Mouse (Mus musculus) G1E (cell line): ENCODE measurements at regions not wholly inside any gene's neighbourhood (a gene's known extent, or its start where the extent isn't known, plus 50 kb on each side); places are given as distances from the start of the nearest gene placed in this dataset.

Experiments
- CTCF ChIP-seq: IDR thresholded peaks from 2 replicates; pipeline ENCODE4 v1.5.1; 2012; ENCODE audit warnings: low read depth, low read length, inconsistent platforms, mixed read lengths
- GATA1 ChIP-seq: IDR thresholded peaks from 2 replicates; pipeline ENCODE4 v1.6.1; 2012; ENCODE audit warnings: borderline replicate concordance, low read length, inconsistent platforms, mixed read lengths
- POLR2AphosphoS5 ChIP-seq: IDR thresholded peaks from 2 replicates; pipeline ENCODE4 v1.6.1; 2012; ENCODE audit warnings: low read depth, low read length, inconsistent platforms; ENCODE audit not compliant: insufficient replicate concordance

DNA sequence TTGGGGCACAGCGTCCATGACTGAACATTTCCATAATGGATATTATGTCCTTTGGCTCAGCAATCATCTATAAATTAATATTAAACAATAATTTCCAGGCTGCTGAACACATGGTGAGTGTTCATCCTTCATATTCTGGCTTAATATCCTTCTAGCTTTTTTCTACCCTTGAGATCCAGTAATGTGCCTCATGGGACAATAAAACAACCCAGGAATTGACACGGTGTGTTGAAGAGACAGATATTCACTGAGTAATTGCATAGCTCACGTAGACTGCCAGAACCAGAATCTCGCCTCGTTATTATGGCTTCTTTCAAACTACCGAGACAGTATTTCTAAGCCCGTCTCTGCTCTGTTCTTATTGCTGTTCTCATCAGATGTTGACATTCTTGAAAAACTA, 74.1 kb upstream of the Cnr1 start:
- TF ChIP-seq CTCF = no peak
- no peak for TF ChIP-seq POLR2AphosphoS5
- no peak for TF ChIP-seq GATA1
